Mouse (Mus musculus) retina, adult 2 months (tissue): ENCODE measurements at regions not wholly inside any gene's neighbourhood (a gene's known extent, or its start where the extent isn't known, plus 50 kb on each side); places are given as distances from the start of the nearest gene placed in this dataset.

Experiments
- DNase-seq: peaks from one replicate; pipeline ENCODE4 v3.0.0-alpha.2; 2012; ENCODE audit warnings: low read depth, low spot score

DNA sequence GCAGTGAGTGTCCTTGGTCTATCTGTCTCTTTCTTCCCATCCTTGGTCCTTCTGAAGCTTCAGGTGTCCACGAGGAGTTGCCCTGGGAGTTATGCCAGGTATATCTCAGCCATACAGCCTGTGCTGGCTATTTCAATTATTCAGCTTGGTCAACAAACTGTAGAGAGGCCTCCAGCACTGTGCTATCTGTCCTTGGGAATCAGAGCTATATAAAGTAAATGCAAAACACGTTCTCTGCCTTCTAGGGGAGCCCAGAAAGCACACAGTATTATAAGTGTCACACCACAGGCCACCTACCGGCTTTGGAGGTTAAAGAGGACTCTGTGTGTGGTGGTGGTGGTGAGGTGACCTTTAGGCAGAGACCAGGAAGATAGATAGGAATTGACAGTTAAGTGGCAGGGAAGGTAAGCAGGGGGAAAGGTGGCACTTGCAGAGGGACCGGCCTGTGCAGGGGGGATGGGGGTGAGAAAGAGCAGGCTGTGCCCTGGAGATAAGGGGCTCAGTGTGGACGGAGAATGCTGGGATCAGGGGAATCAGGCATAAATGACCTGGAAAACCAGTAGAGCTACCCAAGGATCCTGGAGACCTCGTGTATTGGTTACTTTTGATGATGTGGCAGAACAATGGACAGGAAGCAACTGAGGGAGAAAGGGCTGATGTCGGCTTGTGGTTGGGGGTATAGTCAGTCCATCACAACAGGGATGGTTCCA is 425.9 kb downstream of the Fut8 start:
- no peak for DNase-seq

DNA sequence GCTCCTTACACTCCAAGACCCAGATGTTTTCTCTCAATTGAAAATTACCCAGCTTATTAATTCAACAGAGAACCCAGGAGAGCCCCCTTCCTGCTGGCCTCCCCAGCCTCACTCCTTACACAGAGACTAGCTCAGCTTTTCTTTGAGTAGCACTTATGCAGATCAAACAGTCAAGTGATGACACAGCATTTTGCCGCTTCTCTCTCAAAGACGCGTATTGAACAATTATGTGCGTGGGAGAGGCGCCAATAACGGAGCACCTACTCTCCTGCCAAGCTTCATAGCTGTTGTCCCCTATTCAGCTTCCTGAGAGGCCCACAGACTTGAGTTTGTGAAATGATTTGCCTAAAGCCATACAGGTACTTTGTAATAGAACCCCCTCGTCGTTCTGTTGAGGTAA is 428.5 kb downstream of the Fut8 start:
- no peak for DNase-seq

DNA sequence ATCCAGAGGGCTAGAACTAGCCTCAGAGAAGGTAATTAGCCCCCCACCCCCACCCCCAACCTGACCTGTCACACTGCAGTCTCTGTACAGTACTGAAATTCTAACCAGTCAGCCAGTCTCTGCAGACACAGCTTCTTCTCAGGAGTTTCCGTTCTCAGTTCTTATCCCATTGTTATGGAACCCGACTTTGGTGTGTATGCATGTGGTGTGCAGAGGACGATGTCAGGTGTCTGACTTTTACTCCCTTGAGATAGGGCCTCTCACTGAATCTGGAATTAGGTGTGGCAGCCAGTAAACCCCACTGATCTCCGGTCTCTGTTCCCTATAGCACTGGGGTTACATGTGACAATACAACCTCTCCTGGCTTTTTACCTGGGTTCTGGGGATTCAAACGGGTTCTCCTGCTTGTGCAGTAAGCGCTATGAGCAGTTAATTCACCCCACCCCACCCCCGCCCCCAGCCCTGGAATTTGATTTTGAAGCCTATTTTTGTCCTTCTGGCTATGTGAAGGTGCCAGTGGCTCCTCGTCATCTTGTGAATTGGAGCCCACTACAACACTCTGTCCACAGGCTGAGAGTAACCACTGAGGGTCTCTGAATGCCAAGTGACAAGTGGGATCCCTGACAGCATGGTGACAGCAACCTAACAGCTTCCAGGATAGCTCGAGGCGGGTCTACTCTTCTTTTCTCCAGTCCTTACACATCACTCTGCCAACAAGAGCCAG is 429.4 kb downstream of the Fut8 start:
- DNase-seq = no peak

DNA sequence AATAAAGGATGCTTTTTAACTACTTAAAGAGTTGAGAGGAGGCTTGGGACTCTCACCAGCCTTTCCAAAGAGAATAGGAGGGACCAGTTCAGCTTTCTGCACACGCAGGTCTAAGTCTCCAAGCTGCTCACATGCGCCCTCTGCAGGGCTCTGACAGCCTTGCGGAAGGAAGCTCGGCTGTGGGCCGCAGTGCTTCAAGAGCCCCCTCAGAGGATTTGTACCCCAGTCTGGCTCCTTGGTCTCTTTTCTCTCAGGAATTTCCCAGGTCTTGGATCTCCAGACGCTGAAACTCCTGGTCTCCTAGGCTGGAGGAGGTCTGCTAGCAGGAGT is 429.9 kb downstream of the Fut8 start:
- peak; percentile 25 for DNase-seq

DNA sequence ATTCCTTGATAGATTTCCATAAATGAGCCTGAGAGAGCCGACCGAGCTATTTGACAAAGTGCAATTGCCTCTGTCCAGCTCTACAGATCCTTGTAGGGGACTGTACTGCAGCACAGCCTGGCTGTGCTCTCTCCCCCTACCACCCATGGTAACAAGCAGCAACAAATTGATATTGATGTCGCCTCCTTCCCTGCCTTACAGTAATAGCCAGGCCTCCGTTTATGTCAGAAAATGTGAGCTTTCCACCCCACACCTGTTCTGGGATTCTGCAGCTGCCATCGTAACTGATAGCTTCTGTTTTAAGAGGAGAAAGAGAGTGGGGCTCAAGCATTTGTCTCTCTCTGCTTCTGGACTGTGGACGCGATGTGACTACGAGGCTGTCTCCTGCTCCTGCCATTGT is 432.6 kb downstream of the Fut8 start:
- no peak for DNase-seq

DNA sequence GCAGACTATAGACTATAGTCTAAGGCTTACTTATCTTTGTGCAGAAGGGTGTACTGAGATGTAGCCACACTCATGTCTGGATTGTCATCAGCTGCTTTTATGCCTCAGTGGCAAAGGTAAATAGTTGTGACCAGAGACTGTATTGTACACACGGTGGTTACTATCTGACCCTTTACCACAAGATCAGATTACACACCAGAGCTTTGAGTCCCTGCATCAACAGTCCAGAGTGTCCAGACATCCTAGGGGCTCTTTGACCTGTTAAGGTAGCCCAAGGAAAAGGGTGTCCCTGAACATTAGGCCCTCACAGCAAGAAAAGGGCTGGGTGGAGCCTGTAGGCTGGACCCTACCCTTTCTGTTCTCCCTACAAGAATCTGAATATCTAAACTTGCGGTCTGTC is 436.4 kb downstream of the Fut8 start:
- no peak for DNase-seq

DNA sequence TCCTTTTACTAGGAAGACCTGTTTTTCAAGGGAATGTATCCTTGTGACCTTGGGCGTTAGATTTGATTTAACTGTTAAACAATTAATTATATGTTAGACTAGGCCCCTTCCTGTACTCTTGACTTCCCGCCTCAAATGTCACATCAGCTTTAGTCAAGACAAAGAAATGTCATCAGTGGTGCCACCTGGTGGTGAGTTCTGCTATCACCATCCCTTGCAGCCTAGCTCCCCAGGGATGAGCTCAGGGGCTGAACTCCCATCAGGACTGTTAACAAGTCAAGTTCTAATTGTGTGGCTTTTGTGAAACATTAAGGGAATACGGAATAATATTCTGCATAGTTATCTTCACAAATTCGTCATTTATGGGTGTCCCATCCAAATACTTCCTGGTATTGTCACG is 436.8 kb downstream of the Fut8 start:
- DNase-seq = no peak

DNA sequence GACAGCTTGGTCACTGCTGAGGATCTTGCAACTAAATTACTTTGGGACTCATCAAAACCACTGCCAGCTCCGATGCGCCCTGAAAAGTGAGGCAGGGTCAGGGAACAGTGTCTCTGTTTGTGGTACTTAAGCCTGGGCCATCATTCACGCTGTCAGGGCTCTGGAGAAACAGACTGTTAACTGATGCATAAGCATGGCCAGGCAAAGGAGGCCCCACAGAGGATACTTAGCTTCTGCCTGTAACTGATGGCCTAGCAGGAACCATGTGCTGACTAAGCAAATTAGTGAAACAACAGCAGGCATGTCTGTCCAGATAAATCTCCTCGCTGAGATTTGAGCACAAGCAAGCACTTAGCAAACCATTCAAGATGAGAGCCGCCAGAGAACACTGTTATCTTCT is 440.1 kb downstream of the Fut8 start:
- DNase-seq = no peak

DNA sequence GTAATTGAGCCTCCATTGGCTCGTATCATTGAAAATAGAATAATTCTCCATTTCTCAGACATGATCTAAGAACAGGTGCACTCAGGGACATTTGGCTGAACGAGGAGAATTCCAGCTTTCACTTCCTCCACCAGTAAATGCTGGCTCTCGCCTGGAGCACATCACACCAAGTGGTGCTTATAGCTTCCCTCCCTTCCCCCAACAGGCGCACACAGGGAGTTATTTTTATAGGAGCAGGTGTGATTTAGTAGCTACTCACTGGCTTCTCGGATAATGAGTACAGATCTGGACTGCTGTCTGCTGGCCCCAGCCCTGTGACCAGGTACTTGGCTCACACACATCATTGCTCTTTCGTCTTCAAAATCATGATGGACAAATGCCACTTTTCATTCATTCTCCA is 456.2 kb downstream of the Fut8 start:
- DNase-seq = no peak

DNA sequence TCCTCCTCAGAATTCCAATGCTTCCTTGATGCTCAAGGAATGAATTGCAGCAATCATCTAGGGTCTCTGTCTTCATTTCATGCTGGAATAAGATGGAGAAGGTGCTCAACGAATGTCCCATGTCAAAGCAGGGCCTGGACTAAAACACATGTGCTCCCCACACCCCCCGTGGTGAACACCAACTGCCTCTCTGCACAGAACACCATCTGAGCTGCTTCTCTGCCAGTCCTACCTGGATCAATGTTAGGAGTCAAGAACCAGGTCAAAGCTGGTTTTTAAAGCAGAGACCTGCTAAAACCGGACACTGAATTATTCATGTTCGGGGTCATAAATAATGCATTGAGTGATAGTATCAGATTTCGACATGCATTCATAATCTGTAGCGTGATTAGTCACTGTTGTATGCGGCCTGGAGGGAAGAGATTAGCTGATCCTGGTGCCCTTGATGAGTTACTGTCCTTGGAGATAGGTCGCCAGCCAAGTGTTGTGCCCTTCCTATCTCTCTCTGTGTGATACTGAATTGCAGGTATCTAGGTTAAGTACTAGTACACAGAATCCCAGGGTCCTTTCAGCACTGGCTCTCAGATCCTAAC is 458.2 kb downstream of the Fut8 start:
- DNase-seq = no peak

DNA sequence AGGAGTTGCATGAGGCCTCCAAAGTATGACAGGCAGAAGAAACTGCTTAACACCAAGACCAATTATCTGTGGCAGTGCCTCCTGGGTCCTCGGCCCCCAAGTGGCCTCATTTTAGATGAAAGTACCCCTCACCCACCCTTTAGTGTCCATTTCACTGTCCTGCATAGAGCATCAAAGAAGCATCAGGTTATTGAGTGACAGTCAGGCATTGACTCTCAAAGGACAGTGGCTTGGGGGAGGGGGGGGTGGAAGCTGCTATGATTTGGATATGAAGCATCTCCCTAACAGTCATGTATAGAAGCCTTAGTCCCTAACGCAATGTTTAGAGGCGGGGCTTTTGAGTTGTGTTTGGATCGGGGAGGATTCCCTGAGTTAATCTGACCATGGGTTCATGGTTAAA is 458.7 kb downstream of the Fut8 start:
- DNase-seq = no peak

DNA sequence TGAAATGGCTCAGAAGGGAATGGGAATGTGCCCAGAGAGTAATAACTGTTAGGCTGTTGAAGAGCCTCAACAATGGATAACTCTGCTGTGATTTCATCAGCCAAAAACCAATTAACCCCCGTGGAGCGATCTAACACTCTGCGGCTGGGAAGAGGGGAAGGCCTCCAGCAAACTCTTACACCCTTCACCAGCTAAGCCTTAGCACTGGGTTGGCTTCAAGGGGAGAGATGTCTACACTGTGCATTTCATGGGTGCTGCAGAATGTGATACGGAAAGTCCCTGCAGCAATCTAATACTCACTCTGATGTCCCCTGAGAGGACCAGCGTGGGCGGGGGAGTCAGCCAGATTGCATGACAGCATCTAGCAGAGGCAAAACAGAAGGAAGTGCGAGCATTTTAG is 460.2 kb downstream of the Fut8 start:
- DNase-seq = no peak

DNA sequence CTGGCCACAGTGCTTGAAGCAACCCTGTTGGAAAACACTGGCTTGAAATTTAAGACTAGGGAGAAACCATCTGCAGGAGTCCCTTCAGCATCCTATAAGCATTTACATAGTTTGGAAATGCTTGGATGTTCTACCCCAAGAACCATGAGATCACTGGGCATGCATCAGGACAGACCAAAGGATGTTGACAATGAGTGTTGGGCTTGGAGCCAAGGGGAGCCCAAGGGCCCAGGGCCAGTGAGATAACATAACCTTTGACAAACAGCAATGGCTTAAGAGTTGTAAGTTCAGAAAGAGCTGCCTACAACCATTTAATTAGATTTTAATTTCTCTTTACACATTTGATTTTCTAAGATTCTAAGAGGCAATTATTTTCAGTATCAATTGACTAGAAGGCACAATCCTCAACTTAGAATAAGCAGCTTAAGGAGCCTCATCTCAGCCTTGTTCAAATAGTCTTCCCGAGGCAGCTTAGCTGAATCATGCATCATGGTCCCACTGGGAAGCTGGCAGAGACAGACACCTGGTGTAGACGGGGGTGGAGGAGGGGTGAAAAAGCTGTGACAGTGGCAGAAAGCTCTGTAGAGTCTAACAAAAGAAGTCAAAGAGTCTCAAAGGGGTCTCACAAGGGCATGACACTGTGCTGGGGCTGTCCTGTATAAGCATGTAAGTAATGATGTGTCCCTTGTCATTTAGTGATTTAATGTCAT is 462.1 kb downstream of the Fut8 start:
- no peak for DNase-seq

DNA sequence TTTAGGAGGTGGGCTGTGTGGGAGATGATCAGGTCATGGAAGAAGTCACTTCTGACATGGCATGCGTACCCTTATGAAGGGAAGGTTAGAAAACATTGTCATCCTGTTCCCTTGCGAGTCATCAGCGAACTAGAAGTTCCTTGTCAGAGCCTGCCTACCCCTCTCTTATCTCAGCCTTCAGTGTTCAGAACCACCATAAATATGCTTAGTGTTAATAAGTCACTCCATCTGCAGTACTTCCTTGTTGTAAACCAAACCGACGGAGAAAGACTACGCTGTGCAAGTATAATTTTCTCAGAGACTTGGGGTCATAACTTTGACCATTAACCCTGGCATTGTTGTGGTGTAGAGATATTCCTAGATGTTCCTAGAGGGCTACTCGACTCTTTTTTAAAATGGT is 477.6 kb downstream of the Fut8 start:
- DNase-seq = no peak

DNA sequence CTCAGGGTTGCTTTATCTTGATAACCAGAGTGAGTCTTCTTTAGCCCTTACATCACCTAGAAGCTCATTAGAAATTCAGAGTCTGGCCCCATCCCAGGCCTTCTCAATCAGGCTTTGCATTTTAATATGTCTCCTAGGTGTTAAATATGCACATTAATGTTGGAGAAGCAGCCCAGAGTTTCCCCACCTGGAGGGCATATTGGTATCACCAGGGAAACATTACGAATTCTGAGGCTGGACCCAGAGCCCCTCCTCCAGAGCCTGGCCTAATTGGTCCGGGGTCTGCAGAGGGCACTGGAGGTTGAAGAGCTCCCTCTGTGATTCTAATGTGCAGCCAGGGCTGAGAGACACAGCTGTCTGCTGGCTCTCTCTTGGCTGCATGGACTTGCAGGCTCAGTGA is 478.1 kb downstream of the Fut8 start:
- DNase-seq = no peak

DNA sequence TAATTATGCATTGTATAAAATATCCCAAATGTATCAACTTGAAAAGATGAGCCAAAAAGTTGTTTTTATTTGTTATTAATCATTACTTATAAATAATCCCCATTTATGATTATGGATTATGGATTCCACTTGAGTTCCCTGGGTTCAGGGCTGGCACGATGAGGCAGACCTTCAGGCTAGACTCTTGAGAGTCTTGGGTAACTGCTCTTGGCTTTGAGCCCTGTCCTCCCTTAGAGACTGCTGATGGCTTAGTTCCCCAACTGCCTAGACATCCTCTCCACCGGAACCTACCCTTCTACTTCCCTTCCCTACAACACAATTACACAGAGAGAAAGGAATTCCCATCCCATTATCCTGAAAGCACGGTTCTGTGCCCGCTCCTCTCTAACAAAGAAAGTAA is 466.3 kb upstream of the Gm6657 start:
- DNase-seq = no peak

DNA sequence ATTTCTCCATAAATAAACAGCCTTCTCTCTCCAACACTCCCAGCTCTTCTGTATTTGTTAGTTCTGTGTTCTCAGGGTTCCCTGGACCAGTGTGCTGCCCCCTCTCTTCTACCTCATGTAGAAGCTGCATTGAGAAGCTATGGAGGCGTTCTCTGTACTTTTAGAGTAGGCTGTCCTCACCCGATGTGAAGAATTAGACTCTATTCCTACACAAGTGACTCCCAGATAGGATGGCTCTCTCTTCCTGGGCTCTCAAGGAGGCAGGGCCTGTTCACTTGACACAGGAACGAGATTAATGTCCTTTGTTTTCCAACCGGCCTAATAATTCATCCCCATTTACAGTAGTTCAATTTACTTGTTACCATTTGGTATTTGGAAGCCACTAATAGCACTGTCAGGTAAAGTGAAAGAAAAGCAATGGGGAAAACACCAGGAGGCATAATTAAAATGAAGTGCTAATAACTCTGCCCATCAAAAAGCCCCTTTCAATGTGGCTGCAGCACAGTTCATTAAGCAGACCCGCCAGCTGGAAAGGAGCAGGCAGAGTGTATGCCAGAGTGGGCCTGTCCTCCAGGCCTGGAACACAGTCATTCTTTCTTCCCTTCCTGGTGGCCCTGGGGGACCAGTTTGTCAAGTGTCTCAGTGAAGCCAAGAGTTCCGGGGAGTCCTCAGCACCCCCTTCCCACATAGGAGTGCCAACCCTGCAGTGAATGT is 454.8 kb upstream of the Gm6657 start:
- no peak for DNase-seq

DNA sequence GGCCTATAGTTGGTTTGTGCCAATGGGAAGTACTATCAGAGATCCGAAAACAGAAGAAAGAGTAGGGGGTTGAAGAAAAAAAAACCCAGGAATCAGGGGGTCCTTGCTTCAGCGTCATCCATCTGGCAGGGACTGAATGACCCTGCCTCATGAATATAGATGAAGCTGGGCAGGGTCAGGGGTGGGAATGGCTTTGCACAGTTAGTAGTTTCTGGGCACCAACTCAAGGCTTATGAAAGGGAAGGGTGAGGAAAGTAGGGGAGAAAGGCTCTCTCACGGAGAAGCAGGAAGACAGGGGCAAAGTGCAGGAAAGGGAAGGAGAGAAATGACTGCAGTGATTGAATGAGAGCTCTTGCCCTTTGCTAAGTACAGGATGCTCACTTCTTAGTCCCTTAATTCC is 451.3 kb upstream of the Gm6657 start:
- no peak for DNase-seq

DNA sequence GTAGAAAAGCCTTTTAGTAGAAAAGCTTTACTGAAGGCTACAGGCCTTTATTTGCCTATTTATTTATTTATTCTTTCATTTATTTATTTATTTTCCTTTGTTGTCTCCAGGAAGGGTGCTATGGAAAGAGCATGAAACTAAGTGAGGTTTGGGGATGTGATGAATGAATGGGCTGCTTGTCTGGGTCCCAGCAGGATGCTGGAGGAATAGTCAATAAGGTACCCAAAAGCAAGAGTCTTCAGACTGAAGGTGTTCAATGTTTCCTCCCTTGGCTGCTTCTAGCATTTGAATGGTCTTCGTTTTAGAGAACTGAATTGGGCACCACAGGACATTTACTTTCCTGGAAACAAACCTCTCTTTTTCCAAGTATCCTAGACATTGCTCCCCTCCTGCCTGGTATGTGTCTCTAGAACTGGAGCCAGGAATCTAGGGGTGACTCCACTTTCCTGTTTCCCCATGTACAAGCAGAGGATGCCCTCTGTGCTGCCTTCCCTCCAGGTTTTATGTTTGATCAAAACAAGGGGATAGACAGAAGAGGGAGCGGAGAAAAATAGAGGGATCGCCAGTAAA is 444.5 kb upstream of the Gm6657 start:
- DNase-seq = no peak

DNA sequence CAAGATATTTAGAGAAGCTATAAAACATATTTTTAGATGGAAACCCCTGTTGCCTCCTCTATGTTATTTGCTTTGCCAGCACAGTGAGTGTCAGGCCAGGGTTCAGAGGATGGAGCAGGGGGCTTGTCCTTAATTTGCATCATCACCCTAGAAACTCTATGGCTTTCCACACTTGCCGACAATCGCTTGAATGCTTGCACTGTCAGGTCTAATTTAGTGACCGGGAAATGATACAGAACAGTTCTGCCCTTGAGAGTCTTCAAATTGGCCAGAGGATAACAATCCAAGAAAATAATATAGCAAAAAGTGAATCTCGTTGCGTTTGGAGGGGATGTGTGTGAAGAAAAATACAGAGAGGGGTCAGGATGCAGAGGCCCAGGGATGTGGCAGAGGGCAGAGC is 441.9 kb upstream of the Gm6657 start:
- DNase-seq = no peak

DNA sequence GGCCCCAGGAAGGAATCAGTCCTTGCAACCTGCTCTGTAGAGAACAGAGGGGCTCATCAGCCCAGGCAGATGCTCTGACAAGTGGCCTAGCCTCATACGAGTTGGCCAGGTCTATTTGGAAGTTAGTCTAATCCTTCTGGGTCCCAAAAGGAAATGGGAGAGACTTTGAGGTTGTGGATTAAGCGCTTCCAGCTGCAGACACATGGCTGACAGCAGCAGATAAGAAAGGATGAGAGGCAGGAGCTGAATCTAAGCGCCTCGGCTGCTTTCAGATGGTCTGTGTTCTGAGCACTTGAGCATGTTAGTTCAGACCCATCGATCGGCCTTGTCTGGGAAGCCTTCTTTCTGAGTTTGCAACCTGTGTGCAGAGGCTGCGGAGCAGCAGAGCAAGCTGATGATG is 438.0 kb upstream of the Gm6657 start:
- DNase-seq = no peak

DNA sequence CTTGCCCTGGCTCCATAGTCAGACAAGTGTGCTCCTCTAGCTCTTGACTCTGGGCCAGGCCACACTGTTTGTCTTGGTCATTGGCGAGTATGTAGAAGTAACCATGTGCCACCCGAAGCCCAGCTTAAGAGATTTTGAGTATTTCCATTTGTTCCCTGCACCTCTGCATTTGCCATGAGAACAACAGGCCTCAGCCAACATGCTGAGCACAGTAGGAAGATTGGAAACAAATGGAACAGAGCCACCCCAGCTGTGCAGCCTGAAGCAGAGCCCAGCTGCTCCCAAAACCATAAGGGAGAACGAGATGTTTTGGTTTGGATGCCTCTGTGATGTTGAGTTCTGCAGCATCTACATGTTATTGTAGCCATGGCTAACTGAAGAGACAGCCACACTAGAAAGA is 433.1 kb upstream of the Gm6657 start:
- no peak for DNase-seq
